Mouse (Mus musculus) embryonic facial prominence, embryonic 11.5 days (tissue): ENCODE data around the gene AW549877. TPM values are rescaled to one million over a fixed set of nuclear protein-coding genes. Genes with fewer than 3 reads are reported as not detected.

Experiments
- ATAC-seq: fragments of 200-750 bp; cut with Nextera tagmentation; replicated peaks from 2 replicates; pipeline ENCODE4 v1.8.0; 2017; ENCODE audit warnings: low read depth; ENCODE audit not compliant: insufficient number of reproducible peaks, low FRiP score, low TSS enrichment
- DNase-seq: peaks from one replicate; pipeline ENCODE4 v3.0.0-alpha.2; 2015; ENCODE audit warnings: low spot score
- H3K27ac ChIP-seq: fragments of 300-500 bp; sonication (generic); replicated peaks from 2 replicates; pipeline ENCODE4 v1.5.1; 2014; ENCODE audit warnings: mild to moderate bottlenecking, low read depth, low read length, control low read depth
- H3K27me3 ChIP-seq: fragments of 300-500 bp; sonication (generic); 2 replicates; pipeline ENCODE4 v1.6.1; 2014; ENCODE audit warnings: mild to moderate bottlenecking, low read length, moderate library complexity, mixed read lengths; ENCODE audit not compliant: control insufficient read depth, insufficient read depth
- H3K36me3 ChIP-seq: fragments of 300-500 bp; sonication (generic); replicated peaks from 2 replicates; pipeline ENCODE4 v1.6.1; 2014; ENCODE audit warnings: low read depth, mild to moderate bottlenecking, low read length, moderate library complexity, mixed read lengths; ENCODE audit not compliant: control insufficient read depth, insufficient read depth
- H3K4me1 ChIP-seq: fragments of 300-500 bp; sonication (generic); 2 replicates; pipeline ENCODE4 v1.6.1; 2014; ENCODE audit warnings: low read length, mixed read lengths; ENCODE audit not compliant: control insufficient read depth, insufficient read depth
- H3K4me2 ChIP-seq: fragments of 300-500 bp; sonication (generic); 2 replicates; pipeline ENCODE4 v1.6.1; 2014; ENCODE audit warnings: low read depth, mild to moderate bottlenecking, control low read depth, low read length, moderate library complexity
- H3K4me3 ChIP-seq: fragments of 300-500 bp; sonication (generic); 2 replicates; pipeline ENCODE4 v1.5.1; 2014; ENCODE audit warnings: low read depth, low read length, control low read depth
- H3K9ac ChIP-seq: fragments of 300-500 bp; sonication (generic); replicated peaks from 2 replicates; pipeline ENCODE4 v1.6.1; 2014; ENCODE audit warnings: mild to moderate bottlenecking, control low read depth, low read length
- H3K9me3 ChIP-seq: fragments of 300-500 bp; sonication (generic); replicated peaks from 2 replicates; pipeline ENCODE4 v1.6.1; 2016; ENCODE audit warnings: mild to moderate bottlenecking, low read length, inconsistent platforms, mixed read lengths; ENCODE audit not compliant: control insufficient read depth
- WGBS: fragments of 180-500 bp; shearing (Covaris S2); extraction: QIAGEN DNeasy Blood & Tissue Kit; methylation state at CpG from one replicate; pipeline ENCODE4 v1.1.7; 2014; 5-methylcytosine and 5-hydroxymethylcytosine counted together
- polyA plus RNA-seq: library from polyadenylated mRNA; unstranded; fragments of >200 nt; fragmentation: Nextera tagmentation; extraction: Ambion mirVana; gene quantifications from 2 replicates; pipeline ENCODE4 v1.2.1, GENCODE M21; 2014

AW549877 gene
- polyA plus RNA-seq, 1 experiment from 2014 or later, result 54.6 TPM

GRCm38 (mm10) chr15:3999144-3999543 is 3.6 kb upstream of the AW549877 start:
- Histone ChIP-seq H3K9me3 (no peaks in the 10 kb centered on the region), H3K4me1 (no peaks in the 10 kb centered on the region), H3K27ac (no peak overlapping the region), H3K4me3 (no peak overlapping the region), H3K36me3 (no peaks in the 10 kb centered on the region), H3K4me2 (no peak overlapping the region), H3K27me3 (no peaks in the 10 kb centered on the region), H3K9ac (no peak overlapping the region)
- DNase-seq (no peak), ATAC-seq (no peak)
- 83% methylated on average over 2 of the region's 2 CpGs for WGBS

DNA sequence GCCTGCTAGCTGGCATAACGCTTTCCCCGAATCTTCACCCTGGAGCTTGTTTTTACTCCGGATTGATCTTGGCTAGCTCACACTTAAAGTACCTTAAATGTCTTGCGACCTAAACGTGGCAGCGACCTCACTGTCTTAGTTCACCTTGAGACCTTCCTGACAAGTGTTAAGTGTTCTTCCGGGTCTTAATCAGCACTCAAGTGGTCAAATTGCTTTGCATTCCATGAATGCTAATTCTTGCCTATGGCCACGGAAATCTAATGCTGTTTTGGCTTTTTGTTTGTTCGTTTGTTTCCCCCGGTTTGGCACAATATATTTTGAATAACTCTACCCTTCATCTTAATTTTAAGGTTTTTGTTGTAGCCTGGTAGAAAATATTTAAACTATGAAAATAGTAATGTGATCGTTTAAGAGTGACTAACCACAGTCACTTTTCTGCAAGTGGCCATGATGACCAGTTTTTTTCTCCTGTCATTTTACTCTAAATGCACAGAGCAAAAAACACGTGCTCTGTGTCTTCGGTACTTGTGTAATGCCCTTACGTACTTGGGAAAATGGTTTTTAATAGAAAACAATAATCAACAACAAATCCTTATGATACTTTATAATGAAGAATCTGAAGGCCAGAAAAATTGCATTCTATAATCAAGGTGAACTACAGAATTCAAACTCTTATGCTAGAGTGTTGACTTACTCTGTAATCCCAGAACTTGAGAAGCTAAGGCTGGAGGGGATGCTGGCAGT is 895 bp upstream of the AW549877 start:
- no peaks in the 10 kb centered on the region for H3K27me3 ChIP-seq
- H3K4me2 ChIP-seq, result peak overlapping the region; percentile 54
- DNase-seq (no peak), ATAC-seq (no peak; the same call in none of the 2 replicates)
- no peaks in the 10 kb centered on the region for H3K4me1 ChIP-seq
- WGBS, result 20% methylated on average over 14 of the region's 14 CpGs
- H3K4me3 ChIP-seq, result peak overlapping the region; percentile 35
- H3K9ac ChIP-seq, result peak overlapping the region; percentile 53
- no peaks in the 10 kb centered on the region for H3K36me3 ChIP-seq
- H3K27ac ChIP-seq, result 0 out of 2 replicates have a peak overlapping the region, but pooled peaks have one; percentile 48
- no peaks in the 10 kb centered on the region for H3K9me3 ChIP-seq

DNA sequence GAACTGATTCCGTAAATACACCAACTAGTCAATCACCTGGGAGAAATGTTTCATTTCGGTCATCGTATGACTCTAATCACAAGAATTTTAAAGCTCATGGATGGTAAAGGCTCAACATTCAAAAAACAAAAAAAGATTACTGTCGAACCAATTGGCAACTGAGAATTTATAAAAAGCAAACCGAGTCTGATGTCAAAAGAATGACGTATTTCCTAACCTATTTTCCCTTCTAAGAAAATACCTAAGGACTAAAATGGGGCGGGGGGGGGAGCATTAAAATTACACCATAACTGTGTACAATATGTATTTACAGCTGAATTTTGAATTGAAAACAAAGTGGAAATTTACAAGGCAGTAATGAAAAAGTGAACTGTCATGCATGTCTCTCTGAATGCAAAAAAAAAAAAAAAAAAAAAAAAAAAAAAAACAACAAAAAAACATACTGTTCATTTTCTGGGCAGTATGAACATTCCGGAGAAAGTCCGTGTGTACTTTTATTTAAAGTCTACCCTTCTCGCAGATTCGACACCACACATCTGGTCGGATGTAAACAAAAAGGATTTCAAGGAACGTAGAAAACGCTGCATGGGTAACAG is 594 bp downstream of the AW549877 start:
- 26% methylated on average over 14 of the region's 14 CpGs for WGBS
- ATAC-seq (no peak), DNase-seq (no peak)
- H3K27ac ChIP-seq, result peak overlapping the region; percentile 52
- H3K4me1 ChIP-seq, result no peaks in the 10 kb centered on the region
- no peaks in the 10 kb centered on the region for H3K9me3 ChIP-seq
- H3K4me2 ChIP-seq, result peak overlapping the region; percentile 26
- peak overlapping the region; percentile 72 for H3K9ac ChIP-seq
- H3K27me3 ChIP-seq, result no peaks in the 10 kb centered on the region
- H3K4me3 ChIP-seq, result peak overlapping the region; percentile 50
- H3K36me3 ChIP-seq, result no peaks in the 10 kb centered on the region

DNA sequence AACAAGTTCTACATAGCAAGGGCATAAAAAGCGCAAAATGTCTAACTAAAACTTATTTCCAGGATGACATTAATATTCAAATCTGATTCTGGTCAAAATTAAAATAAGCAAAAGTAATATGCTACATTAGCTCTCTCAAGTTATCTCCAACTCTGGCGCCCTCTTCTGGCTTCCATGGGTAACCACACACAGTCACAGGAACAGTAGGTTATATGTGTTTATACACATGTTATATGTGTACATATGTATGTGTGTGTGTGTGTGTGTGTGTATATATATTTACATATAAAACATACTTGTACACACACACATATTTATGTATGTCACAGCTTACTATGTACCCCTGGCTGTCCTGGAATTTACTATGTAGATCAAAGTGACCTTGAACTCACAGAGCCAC is 7.6 kb downstream of the AW549877 start:
- Histone ChIP-seq H3K9me3 (no peaks in the 10 kb centered on the region), H3K27ac (no peak overlapping the region), H3K27me3 (no peaks in the 10 kb centered on the region), H3K4me3 (no peak overlapping the region), H3K4me2 (no peak overlapping the region), H3K4me1 (no peaks in the 10 kb centered on the region), H3K36me3 (no peaks in the 10 kb centered on the region; the same call in 1 of the 2 replicates), H3K9ac (no peak overlapping the region)
- DNase-seq, result peak; percentile 51
- ATAC-seq, result no peak
- 59% methylated on average over 2 of the region's 2 CpGs for WGBS

- no peaks in the 10 kb centered on the region; the same call in 1 of the 2 replicates for H3K36me3 ChIP-seq
- ATAC-seq (no peak), DNase-seq (no peak)
- H3K27me3 ChIP-seq, result no peaks in the 10 kb centered on the region
- 85% methylated on average over 2 of the region's 2 CpGs for WGBS
- H3K9ac ChIP-seq, result no peak overlapping the region
- no peaks in the 10 kb centered on the region for H3K4me1 ChIP-seq
- H3K27ac ChIP-seq, result no peak overlapping the region
- H3K9me3 ChIP-seq, result no peaks in the 10 kb centered on the region
- H3K4me3 ChIP-seq, result no peak overlapping the region
- H3K4me2 ChIP-seq, result no peak overlapping the region
Observed at GRCm38 (mm10) chr15:3984876-3985275, 10.7 kb downstream of the AW549877 start.

DNA sequence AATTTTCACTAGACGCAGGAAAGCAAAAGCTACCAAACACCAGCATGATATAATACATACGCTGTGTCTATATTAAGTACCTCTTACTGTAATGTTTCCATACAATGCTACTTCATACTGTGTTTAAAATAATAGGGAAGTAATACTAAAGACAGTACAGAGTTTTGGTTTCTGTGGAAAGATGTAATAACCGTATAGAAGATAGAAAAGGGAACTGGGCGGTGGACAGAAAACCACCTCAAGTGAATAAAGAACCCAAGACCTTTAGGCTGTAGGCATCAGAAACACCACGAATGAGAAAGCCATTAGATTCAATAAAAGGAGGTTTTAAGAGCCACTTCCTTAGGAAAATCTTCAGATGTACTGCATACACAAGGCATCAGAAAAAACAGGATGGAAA is 12.8 kb downstream of the AW549877 start:
- H3K36me3 ChIP-seq, result no peaks in the 10 kb centered on the region
- no peak overlapping the region for H3K4me3 ChIP-seq
- ATAC-seq, result no peak
- no peaks in the 10 kb centered on the region for H3K9me3 ChIP-seq
- no peaks in the 10 kb centered on the region for H3K4me1 ChIP-seq
- H3K4me2 ChIP-seq, result no peak overlapping the region
- no peak overlapping the region for H3K27ac ChIP-seq
- no peak overlapping the region for H3K9ac ChIP-seq
- 96% methylated on average over 5 of the region's 5 CpGs for WGBS
- DNase-seq, result no peak
- no peaks in the 10 kb centered on the region for H3K27me3 ChIP-seq

DNA sequence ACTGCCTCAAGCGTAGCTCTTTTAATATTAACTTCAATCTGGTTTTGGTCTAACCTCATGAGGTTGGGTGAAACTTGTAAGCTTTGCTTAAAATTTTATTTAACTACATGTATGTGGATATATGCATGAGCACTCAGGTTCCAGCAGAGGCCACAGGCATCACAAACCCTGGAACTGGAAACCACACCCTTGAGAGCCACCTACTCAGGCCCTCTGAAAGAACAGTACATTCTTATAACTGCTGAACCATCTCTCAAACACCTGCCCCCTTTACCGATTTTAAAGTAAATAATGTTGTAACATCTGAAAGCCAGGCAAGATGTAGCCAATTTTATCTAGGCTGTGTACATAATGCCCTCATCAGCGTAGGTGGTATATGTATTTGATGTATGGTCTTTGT is 15.7 kb downstream of the AW549877 start:
- H3K9me3 ChIP-seq, result no peaks in the 10 kb centered on the region
- no peaks in the 10 kb centered on the region for H3K4me1 ChIP-seq
- WGBS, result 88% methylated on average over 3 of the region's 3 CpGs
- DNase-seq (no peak), ATAC-seq (0 out of 2 replicates have a peak, but pooled peaks have one; percentile 3)
- no peak overlapping the region; the same call in 1 of the 2 replicates for H3K4me3 ChIP-seq
- H3K9ac ChIP-seq, result peak overlapping the region; percentile 94
- H3K27me3 ChIP-seq, result no peaks in the 10 kb centered on the region
- H3K4me2 ChIP-seq, result peak overlapping the region; percentile 78
- H3K36me3 ChIP-seq, result no peaks in the 10 kb centered on the region
- peak overlapping the region; percentile 78 for H3K27ac ChIP-seq
